Mouse (Mus musculus): ENCODE data around the gene Surf2.

Gene Surf2

GRCm38 (mm10) chr2:26914148-26914941 lies 1.8 kb upstream of the Surf2 start:
- DNase-seq, result no peak

GRCm38 (mm10) chr2:26916738-26917137 lies 571 bp downstream of the Surf2 start:
- DNase-seq, result no peak

DNA sequence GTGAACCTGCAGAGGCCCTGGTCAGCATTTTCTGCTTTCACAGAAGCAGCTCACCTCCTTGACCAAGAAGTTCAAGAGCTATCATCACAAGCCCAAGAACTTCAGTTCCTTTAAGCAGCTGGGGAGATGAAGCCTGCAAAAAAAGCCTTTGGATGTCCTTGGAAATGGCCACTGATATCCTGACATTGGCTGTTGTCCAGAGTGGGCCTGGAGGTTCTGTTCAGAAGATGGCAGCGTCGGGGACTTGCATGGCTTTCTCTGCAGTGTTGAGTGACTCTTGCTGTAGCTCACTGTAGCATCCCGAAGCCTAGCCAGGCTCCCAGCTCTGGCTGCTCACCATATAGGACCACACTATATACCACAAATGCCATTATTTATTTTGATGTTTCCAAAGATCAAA lies 3.5 kb downstream of the Surf2 start:
- DNase-seq, result no peak

- DNase-seq, result peak; percentile 54
Observed at GRCm38 (mm10) chr2:26920190-26920855, 4.2 kb downstream of the Surf2 start.

GRCm38 (mm10) chr2:26921784-26922183 lies 5.6 kb downstream of the Surf2 start:
- DNase-seq, result peak; percentile 52

DNA sequence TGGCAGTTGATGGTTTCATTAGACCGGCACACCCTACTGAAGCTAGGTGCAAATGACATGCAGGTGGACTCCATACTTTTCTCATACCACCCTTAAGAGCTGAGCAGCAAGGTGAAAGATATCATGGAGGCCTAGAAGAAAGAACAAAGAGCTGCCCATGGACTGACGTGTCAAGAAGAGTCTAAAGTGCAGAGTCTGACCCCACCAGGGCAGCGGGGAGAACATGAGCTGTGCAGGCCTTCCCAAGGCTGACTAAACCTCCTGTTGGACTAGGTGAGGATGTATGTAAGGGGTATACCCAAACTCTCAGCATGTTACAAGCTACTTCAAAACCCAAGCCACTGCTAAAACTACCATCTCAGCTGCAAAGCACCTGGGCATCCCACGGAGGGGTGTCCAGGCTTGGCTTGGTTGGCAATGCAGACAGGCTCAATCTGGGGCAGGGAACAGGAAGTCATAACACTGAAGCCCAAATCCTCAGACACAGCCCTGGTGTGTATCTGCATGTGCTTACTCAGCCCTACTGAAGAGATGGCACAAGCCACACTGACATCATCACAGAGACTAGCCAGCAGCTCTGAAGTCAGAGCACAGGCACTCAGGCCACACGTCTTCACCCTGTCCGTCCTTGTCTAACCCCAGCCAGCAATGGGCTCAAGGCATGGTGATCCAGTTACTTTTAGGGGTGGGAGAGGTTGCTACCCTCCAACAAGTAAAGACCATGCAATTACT lies 11.7 kb downstream of the Surf2 start:
- no peak for DNase-seq

- peak; percentile 66 for DNase-seq
Observed at GRCm38 (mm10) chr2:26930390-26930789, 14.2 kb downstream of the Surf2 start.

DNA sequence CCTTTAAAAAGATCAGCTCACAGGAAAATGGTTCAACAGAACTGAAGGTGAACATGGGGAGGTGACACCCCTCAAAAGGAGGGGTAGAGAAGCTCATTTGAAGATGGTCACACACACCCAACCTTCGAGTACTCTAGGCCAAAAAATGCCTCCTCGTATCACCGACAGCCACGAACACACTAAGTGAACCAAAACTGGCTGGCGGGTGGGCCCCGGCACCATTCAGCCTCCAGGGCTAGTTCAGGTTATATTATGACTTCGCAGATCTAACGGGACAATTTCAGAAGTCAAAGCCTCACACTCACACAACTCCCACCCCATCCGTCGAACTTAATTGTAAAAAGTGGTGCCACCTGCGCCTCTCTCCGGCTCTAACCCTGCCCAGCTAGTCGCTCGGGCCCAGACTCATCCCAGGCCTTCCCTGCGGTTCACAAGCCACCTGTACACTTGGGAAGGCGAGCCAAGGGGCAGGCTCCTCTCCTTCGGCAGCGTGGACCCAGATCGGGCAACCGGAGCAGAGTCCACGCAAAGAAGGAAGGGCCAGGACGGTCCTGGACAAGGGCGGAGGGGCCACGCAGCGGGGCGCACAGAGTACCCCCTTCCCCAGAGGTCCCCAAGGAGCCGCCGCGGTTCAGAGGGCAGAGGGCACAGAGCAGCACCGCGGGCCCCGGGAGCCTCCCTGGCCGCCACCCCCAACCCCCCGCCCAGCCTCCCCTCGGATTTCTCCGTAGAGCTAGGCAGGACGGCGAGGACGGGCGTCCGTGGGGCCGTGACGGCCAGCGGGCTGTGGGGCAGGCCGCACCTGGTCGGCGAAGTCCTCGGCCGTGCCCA lies 16.5 kb downstream of the Surf2 start:
- peak; percentile 69 for DNase-seq

- peak; percentile 95 for DNase-seq
Observed at GRCm38 (mm10) chr2:26933304-26934055, 17.3 kb downstream of the Surf2 start, which contains the start of the genes Surf4 and Stkld1. Surf4 (minus strand) TSS chr2:26933928. Stkld1 (plus strand) TSS chr2:26934047.

DNA sequence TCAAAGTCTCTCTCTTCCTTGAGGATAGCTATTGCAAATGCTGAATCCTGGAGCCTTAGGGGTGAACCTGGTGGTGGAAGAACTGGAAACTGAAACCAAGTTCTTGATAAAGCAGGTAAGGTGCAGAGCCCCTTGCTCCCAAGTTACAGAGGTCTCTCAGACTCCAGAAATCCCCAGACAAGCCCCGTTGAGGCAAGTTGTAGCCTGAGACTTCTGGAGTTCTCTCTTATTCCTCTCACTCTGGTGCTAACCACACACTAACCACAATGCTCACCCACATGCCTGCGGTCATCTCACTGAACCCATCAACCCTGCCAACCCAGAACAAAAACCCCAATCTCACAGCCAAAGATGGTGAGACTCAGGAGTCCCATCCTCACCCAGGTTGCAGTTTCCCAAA lies 19.1 kb downstream of the Surf2 start:
- no peak for DNase-seq

- no peak for DNase-seq
Observed at GRCm38 (mm10) chr2:26936425-26936824, 20.3 kb downstream of the Surf2 start.

- DNase-seq, result no peak
Observed at GRCm38 (mm10) chr2:26941539-26941938, 25.4 kb downstream of the Surf2 start.

- DNase-seq, result no peak
Observed at GRCm38 (mm10) chr2:26943253-26943652, 27.1 kb downstream of the Surf2 start.

DNA sequence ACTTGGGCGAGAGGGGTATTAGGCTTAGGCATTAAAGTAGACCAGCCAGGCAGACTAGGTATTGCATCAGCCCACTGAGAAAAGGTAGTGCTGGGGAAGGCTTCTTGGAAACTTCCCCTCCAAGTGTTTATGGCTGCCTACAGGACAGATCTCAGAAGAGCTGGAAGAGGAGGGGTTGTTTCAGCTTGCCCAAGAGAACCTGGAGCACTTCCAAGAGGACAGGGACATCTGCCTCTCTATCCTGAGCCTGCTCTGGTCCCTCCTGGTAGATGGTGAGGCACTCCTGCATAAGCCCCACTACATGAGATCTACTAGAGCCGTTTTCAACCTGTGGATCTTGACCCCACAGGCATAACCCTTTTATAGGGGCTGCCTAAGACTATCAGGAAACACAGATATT lies 34.2 kb downstream of the Surf2 start:
- DNase-seq, result no peak

DNA sequence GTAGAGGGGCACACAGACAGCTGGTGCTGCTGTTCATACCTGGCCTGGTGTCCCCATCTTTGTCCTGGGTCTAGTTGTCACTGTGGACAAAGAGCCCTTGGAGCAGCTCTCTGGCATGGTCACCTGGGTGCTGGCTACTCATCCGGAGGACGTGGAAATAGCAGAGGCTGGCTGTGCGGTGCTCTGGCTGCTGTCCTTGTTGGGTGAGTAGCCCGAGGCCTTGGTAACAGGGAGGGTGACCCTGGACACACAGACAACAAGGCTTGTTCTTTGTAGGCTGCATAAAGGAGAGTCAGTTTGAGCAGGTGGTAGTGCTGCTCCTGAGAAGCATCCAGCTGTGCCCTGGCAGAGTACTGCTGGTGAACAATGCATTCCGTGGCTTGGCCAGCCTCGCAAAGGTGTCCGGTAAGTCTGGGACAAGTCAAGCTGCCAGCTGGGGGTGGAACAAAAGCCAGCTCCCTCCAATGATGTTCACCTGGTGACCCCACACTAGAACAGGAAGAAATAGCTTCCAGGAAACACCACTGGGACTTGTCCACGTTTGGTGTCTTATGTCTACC lies 35.3 kb downstream of the Surf2 start:
- no peak for DNase-seq

DNA sequence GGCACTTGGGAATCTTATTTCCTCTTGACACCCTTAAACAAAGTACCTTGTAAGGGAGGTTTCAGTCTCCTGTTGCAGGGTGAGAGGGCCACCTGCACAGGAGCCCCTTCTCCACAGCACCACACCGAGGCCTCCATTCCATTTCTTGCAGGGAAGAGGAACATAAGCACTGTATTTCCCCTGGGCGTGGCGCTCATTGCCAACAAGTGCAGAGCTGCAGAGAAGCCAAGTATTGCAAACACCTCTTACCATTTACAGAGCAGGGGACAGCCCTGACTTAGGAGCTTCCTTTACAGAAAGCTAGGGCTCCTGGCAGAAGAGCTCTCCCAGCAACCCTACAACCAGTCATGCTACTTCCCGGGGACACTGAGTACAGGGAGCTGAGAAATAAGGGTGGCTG lies 36.0 kb downstream of the Surf2 start:
- no peak for DNase-seq

DNA sequence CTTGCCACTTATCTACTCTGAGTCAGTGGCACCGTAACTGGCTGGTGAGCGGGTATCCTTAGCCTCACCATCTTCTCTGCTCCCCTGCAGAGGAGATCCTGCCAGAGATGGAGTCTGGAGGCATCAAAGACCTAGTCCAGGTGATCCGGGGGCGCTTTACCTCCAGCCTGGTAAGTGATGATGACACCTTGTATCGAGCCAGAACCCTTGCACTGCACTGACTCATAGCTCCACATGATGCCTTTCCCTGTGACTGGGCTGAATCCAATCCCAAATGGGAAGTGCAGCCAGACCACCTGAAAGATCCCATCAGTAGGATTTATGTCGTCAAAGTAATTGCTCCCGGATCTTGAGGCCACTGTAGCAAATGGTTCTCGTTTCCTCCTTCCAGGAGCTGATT lies 36.7 kb downstream of the Surf2 start:
- no peak for DNase-seq

- no peak for DNase-seq
Observed at GRCm38 (mm10) chr2:26954735-26955395, 38.7 kb downstream of the Surf2 start.

DNA sequence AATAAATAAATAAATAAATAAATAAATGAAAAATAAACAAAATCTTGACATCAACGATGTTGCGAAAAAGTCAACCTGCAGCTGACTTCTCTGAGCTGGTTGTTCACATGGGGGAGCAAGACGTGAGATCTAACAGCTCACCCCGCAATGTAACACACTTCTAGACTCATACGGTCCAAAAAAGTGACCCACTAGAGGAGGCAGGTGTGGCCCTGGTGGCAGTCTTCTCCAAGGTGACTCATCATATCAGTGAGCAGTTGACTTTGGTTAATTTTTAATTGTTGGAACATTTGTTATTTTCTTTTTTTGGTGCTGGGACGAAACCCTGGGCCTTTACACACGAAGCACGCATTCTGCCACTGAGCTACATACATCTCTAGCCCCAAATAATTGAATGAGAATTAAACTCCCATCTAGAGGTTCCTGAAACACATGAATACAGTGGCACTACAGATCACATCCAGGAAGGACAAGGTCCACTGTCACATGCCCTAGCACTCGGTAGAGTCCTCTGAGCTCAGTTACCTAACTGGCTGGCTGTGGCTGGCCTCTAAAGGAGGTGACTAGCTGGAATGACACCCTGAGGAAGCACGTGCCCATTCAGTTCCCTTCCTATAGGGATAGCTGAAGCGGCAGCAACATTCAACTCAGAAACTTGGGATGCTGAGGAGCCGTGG lies 40.8 kb downstream of the Surf2 start:
- DNase-seq, result peak; percentile 22

DNA sequence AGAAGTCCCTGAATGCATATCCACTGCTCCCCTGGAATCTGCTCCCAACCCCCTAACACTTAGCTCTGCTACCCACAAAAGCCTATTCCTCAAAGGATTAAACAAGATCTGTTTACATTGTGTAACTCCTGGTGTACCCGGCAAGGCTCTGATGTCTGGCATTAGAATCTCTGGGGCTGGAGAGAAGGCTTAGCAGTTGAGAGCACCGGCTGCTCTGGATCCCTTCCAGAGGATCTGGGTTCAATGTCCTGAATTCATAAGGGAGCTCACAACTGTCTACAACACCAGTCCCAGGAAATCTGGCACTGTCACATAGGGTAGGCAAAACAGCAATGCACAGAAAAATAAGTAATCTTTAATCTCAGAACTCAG lies 41.3 kb downstream of the Surf2 start:
- peak; percentile 16 for DNase-seq

DNA sequence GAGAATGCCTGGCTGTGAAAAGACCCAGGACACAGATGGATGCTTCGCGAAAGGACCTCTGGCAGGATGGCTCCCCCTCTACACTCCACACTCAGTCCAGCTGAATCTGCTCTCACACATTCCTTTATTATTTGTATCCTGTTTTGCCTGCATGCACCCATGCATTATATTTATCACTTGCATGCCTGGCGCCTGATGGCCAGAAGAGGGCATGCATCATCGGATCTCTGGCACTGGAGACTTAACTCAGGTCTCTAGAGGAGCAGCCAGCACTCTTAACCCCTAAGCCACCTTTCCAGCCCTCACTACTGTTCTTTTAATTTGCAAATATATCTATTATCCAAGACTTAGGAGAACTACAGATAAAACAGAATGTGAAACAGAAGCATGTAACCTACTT lies 44.6 kb downstream of the Surf2 start:
- peak; percentile 35 for DNase-seq
